Mouse (Mus musculus) kidney, adult 2 months (tissue): ENCODE data around the gene Lbp. TPM values are rescaled to one million over a fixed set of nuclear protein-coding genes. Genes with fewer than 3 reads are reported as not detected.

ENCODE experiments used
- DNase-seq: peaks from one replicate; pipeline ENCODE4 v3.0.0; 2021
- H3K27ac ChIP-seq: fragments of 200-500 bp; 2 replicates; pipeline ENCODE4 v1.5.1; 2012; ENCODE audit warnings: low read depth, low read length, control low read depth, inconsistent platforms; ENCODE audit not compliant: insufficient read depth
- H3K27me3 ChIP-seq: fragments of 200-500 bp; replicated peaks from 2 replicates; pipeline ENCODE4 v1.6.1; 2012; ENCODE audit warnings: mild to moderate bottlenecking, moderate library complexity, low read length, inconsistent platforms; ENCODE audit not compliant: control insufficient read depth, insufficient read depth
- H3K36me3 ChIP-seq: fragments of 200-500 bp; 2 replicates; pipeline ENCODE4 v1.6.1; 2012; ENCODE audit warnings: mild to moderate bottlenecking, moderate library complexity, low read length, inconsistent platforms; ENCODE audit not compliant: control insufficient read depth, insufficient read depth
- H3K4me1 ChIP-seq: fragments of 200-500 bp; 2 replicates; pipeline ENCODE4 v1.6.1; 2011; ENCODE audit warnings: low read length; ENCODE audit not compliant: control insufficient read depth, insufficient read depth
- H3K4me3 ChIP-seq: fragments of 200-500 bp; 2 replicates; pipeline ENCODE4 v1.5.1; 2011; ENCODE audit warnings: mild to moderate bottlenecking, low read depth, low read length, control low read depth; ENCODE audit not compliant: insufficient read depth
- CTCF ChIP-seq: fragments of 200-500 bp; conservative IDR thresholded peaks from 2 replicates; pipeline ENCODE4 v1.5.1; 2011; ENCODE audit warnings: low read depth, mild to moderate bottlenecking, control low read depth, low read length, moderate library complexity, mixed read lengths; ENCODE audit not compliant: insufficient read depth, insufficient read length
- POLR2A ChIP-seq: fragments of 200-500 bp; IDR thresholded peaks from one replicate; pipeline ENCODE4 v1.6.1; 2011; ENCODE audit warnings: low read depth, low read length, control low read depth
- WGBS: fragments of 180-500 bp; shearing (Covaris S2); methylation state at CpG from one replicate; pipeline ENCODE4 v1.1.7; 2018; 5-methylcytosine and 5-hydroxymethylcytosine counted together
- polyA plus RNA-seq: library from polyadenylated mRNA; depleted of rRNA; stranded (reverse); fragments of >200 nt; gene quantifications from 2 replicates; pipeline ENCODE4 v1.2.3, GENCODE M21; 2012

Lbp gene
- polyA plus RNA-seq, 1 experiment: 19.8 TPM

DNA sequence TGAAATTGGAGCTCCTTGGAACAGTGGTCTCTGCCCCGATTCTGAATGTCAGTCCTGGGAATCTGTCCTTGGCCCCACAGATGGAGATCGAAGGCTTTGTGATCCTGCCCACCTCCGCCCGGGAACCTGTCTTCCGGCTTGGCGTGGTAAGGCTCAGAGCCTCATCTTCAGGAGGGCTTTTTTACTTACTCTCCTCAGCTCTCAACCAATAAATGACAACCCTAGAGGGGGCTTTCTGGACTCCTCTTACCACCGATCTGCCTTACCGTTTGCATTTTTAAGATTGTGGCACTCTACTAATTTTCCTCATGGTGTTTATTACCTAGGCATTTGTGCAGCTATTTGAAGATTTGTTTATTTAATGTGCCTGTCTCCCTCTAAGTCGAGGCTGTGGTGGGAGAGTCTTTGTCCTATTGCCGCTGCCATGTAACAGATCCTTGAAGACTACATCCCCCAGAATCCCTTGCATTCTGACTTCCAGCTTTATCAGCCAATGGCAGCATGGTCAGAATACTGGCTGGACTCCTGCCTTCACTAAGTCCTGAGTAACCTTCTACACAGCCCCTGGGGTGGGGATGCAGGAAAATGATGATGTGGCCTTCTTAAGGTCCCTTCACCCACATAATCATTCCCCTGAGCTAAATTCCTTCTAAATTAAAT is 18.4 kb downstream of the Lbp start:
- TF ChIP-seq CTCF: no peak
- TF ChIP-seq POLR2A: no peak

DNA sequence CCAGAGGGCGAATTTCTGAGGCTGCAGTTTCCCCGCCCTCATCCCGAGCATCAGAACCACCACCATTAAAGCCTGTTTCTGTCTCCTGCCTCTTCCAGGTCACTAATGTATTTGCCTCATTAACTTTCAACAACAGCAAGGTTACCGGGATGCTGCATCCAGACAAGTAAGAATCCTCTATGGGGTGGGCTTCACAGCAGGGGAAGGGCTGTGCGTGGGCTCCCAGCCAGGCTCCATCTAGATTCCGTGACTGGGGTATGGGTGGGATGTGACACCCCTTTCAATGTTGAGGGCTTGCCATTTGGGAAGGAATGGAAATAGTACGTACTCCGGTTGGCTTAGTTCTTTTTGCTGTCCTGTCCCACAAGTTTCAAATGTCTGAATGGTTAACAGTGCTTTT is 19.3 kb downstream of the Lbp start:
- TF ChIP-seq CTCF (no peak), POLR2A (no peak)

More for the DNA sequence above, 18.4 kb downstream of the Lbp start:
- Histone ChIP-seq H3K27ac (no peak overlapping the region), H3K27me3 (no peaks in the 10 kb centered on the region), H3K4me3 (no peak overlapping the region), H3K4me1 (no peaks in the 10 kb centered on the region), H3K36me3 (no peaks in the 10 kb centered on the region)
- 65% methylated on average over 10 of the region's 10 CpGs for WGBS
- peak; percentile 35 for DNase-seq

DNA sequence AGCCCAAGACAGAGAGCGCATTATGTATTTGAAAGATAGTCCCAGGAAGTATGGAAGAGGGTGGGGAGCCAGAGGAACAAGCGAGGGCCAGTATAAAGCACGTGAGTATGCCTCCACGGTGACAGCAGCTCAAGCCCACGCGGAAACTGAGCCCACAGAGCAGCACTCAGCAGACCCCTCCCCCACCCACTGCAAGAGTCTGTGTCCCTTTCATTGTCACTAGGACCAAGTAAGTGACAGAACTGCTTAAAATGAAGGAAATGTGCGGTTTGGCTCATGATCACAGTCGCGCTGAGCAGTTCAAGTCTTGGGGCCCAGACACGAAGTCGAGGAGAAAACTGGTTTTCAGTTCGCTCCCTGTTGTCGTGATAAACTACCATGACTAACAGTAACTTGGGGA is 28.1 kb downstream of the Lbp start:
- WGBS: 90% methylated on average over 13 of the region's 13 CpGs
- no peak for TF ChIP-seq POLR2A
- no peak for TF ChIP-seq CTCF
- H3K27ac ChIP-seq: no peak overlapping the region
- H3K27me3 ChIP-seq: no peaks in the 10 kb centered on the region
- no peak overlapping the region for H3K4me3 ChIP-seq
- no peak for DNase-seq
- H3K4me1 ChIP-seq: no peaks in the 10 kb centered on the region
- H3K36me3 ChIP-seq: no peaks in the 10 kb centered on the region

More for the DNA sequence above, 19.3 kb downstream of the Lbp start:
- WGBS: 84% methylated on average over 8 of the region's 8 CpGs
- Histone ChIP-seq H3K4me1 (no peaks in the 10 kb centered on the region), H3K36me3 (no peaks in the 10 kb centered on the region), H3K4me3 (no peak overlapping the region), H3K27ac (no peak overlapping the region), H3K27me3 (no peaks in the 10 kb centered on the region)
- DNase-seq: no peak

DNA sequence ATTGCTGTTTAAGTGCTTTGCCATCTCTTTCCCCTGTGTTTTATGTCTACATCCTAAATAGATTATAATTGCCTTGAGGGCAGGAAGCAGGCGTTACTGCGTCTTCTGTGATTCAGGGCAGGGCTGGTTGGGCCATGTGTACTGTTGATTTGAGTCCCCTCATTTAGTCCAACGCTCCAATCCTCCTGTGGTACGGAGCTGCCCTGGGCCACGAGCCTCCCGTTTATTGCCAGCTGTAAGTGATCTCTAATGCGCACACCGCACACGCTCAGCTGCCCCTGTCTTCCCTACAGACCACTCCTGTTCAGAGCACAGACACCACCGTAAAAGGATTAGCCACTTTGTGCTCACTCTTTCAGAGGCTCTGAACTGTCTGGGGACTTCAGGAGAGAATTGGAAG is 31.4 kb downstream of the Lbp start:
- Histone ChIP-seq H3K4me3 (no peak overlapping the region), H3K4me1 (no peaks in the 10 kb centered on the region), H3K27ac (no peak overlapping the region), H3K27me3 (no peaks in the 10 kb centered on the region), H3K36me3 (no peaks in the 10 kb centered on the region)
- DNase-seq: no peak
- 51% methylated on average over 10 of the region's 10 CpGs for WGBS
- TF ChIP-seq POLR2A: no peak
- TF ChIP-seq CTCF: no peak

DNA sequence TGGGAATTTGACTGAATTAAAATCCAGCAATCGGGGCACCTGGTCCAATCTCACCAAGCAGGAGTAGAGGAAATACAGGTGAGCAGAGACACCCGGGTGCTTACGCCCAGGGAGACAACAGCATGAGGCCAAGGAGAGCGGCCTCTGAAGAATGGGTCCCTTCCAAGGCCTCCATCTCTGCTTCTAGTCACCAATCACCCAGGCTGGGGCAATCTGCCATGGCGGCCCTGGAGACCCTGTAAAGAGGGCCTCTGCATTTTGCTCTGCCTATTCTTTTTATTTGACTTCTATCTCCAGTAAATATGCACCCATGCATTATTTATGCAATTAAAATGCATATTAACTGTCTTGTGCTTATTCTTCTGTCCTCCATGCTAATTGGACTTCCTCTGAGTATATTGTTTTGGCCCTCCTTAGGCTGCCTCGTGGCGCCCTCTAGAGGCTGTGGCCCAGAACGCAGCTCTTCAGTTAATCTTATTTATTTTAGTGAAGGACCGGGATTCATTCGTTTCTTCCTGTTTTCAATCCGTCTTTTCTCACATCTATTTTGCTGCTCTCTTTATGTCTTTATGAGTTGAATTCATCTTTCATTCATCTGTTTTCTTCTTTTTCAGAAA is 33.8 kb downstream of the Lbp start:
- 37% methylated on average over 11 of the region's 11 CpGs for WGBS
- peak; percentile 44 for DNase-seq

DNA sequence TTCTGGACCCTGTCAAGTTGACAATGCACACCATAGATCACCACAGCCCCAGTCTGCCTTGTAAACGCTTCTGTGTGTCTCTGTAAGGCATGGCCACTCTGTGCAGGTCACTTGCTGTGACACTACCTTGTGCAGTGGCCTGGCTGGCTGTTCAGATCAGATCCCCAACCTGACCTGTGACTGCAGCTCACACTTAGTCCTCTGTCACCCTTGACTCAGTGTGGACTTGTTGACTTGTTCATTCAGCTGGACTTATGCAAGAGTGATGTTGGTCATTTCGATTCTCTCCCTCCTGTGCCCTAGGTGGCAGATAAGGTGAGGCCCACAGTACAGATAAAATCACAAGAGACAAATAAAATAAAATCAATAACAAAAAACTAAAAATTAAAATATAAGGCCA is 35.0 kb downstream of the Lbp start:
- DNase-seq: no peak
- WGBS: 70% methylated on average over 2 of the region's 2 CpGs
- H3K4me1 ChIP-seq: no peaks in the 10 kb centered on the region
- H3K27ac ChIP-seq: no peak overlapping the region
- no peak for TF ChIP-seq POLR2A
- no peak for TF ChIP-seq CTCF
- no peaks in the 10 kb centered on the region for H3K36me3 ChIP-seq
- H3K4me3 ChIP-seq: no peak overlapping the region
- no peaks in the 10 kb centered on the region for H3K27me3 ChIP-seq

More for the DNA sequence above, 33.8 kb downstream of the Lbp start:
- Histone ChIP-seq H3K4me1 (no peaks in the 10 kb centered on the region), H3K27me3 (no peaks in the 10 kb centered on the region), H3K4me3 (no peak overlapping the region), H3K27ac (no peak overlapping the region), H3K36me3 (no peaks in the 10 kb centered on the region)
- TF ChIP-seq CTCF (peak; percentile 90), POLR2A (no peak)

DNA sequence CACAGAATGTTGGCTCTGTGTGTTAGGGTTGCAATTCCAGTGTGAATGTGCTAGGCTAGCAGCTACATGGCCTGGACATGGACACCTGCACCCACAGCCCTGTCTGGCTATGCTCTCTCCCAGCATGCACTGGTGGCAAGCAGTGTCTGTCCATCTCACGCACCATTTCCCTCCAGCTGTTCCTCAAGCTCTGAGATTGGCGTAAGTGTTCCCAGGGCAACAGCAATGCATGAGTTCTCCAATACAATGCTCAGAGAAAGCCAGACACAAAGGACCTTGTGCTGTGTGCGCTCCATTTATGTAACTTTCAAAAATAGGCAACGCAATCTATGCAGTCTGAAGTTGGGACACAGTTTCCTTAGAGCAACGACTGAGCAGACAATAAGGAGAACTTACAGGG is 37.2 kb downstream of the Lbp start:
- H3K4me1 ChIP-seq: no peaks in the 10 kb centered on the region
- no peaks in the 10 kb centered on the region for H3K27me3 ChIP-seq
- WGBS: 73% methylated on average over 5 of the region's 5 CpGs
- no peaks in the 10 kb centered on the region for H3K36me3 ChIP-seq
- DNase-seq: no peak
- H3K4me3 ChIP-seq: no peak overlapping the region
- no peak overlapping the region for H3K27ac ChIP-seq
- TF ChIP-seq CTCF (no peak), POLR2A (no peak)
